Mouse (Mus musculus) midbrain, embryonic 16.5 days (tissue): ENCODE data around the gene Egr2. TPM values are rescaled to one million over a fixed set of nuclear protein-coding genes. Genes with fewer than 3 reads are reported as not detected.

ENCODE experiments used
- ATAC-seq: fragments of 200-750 bp; cut with Nextera tagmentation; 2 replicates; pipeline ENCODE4 v1.8.0; 2017; ENCODE audit warnings: moderate TSS enrichment
- H3K27ac ChIP-seq: fragments of 300-500 bp; sonication (generic); 2 replicates; pipeline ENCODE4 v1.5.1; 2014; ENCODE audit warnings: mild to moderate bottlenecking, low read length, mixed read lengths
- H3K27me3 ChIP-seq: fragments of 300-500 bp; sonication (generic); 2 replicates; pipeline ENCODE4 v1.6.1; 2014; ENCODE audit warnings: low read depth, low read length, mixed read lengths; ENCODE audit not compliant: control insufficient read depth, insufficient read depth
- H3K36me3 ChIP-seq: fragments of 300-500 bp; sonication (generic); 2 replicates; pipeline ENCODE4 v1.6.1; 2014; ENCODE audit warnings: mild to moderate bottlenecking, low read length, moderate library complexity, mixed read lengths; ENCODE audit not compliant: control insufficient read depth, insufficient read depth
- H3K4me1 ChIP-seq: fragments of 300-500 bp; sonication (generic); 2 replicates; pipeline ENCODE4 v1.6.1; 2014; ENCODE audit warnings: mild to moderate bottlenecking, low read length, mixed read lengths; ENCODE audit not compliant: control insufficient read depth, insufficient read depth
- H3K4me2 ChIP-seq: fragments of 300-500 bp; sonication (generic); 2 replicates; pipeline ENCODE4 v1.6.1; 2014; ENCODE audit warnings: mild to moderate bottlenecking, low read length, mixed read lengths
- H3K4me3 ChIP-seq: fragments of 300-500 bp; sonication (generic); 2 replicates; pipeline ENCODE4 v1.5.1; 2014; ENCODE audit warnings: low read depth, mild to moderate bottlenecking, low read length, moderate library complexity, mixed read lengths
- H3K9ac ChIP-seq: fragments of 300-500 bp; sonication (generic); 2 replicates; pipeline ENCODE4 v1.6.1; 2014; ENCODE audit warnings: low read depth, low read length, mixed read lengths
- H3K9me3 ChIP-seq: fragments of 300-500 bp; sonication (generic); replicated peaks from 2 replicates; pipeline ENCODE4 v1.6.1; 2014; ENCODE audit warnings: mild to moderate bottlenecking, low read length, mixed read lengths; ENCODE audit not compliant: control insufficient read depth, poor library complexity, severe bottlenecking
- WGBS: fragments of 180-500 bp; shearing (Covaris S2); extraction: QIAGEN DNeasy Blood & Tissue Kit; methylation state at CpG from one replicate; pipeline ENCODE4 v1.1.7; 2014; 5-methylcytosine and 5-hydroxymethylcytosine counted together
- polyA plus RNA-seq: library from polyadenylated mRNA; unstranded; fragments of >200 nt; fragmentation: Nextera tagmentation; extraction: Ambion mirVana; gene quantifications from 2 replicates; pipeline ENCODE4 v1.2.1, GENCODE M21; 2015

The Egr2 gene
- polyA plus RNA-seq, 1 experiment from 2014 or later: 0.45 TPM

GRCm38 (mm10) chr10:67548261-67548854 lies 13.1 kb downstream of the Egr2 start:
- H3K4me2 ChIP-seq: peak overlapping the region; percentile 97
- peak overlapping the region; percentile 88 for H3K4me3 ChIP-seq
- no peaks in the 10 kb centered on the region for H3K9me3 ChIP-seq
- peak; percentile 81 for ATAC-seq
- H3K4me1 ChIP-seq: peaks cover 34% of the 10 kb centered on the region
- WGBS: under 1% methylated on average over 70 of the region's 73 CpGs
- H3K36me3 ChIP-seq: peaks cover 2% of the 10 kb centered on the region; the same call in 1 of the 2 replicates
- H3K27me3 ChIP-seq: no peaks in the 10 kb centered on the region
- H3K27ac ChIP-seq: peak overlapping the region; percentile 89
- H3K9ac ChIP-seq: peak overlapping the region; percentile 93

GRCm38 (mm10) chr10:67548877-67549731 lies 13.8 kb downstream of the Egr2 start, which contains the start of gene Ado:
TSS of gene Ado (minus strand) at chr10:67548955.
- under 1% methylated on average over 79 of the region's 79 CpGs for WGBS
- Histone ChIP-seq H3K9me3 (no peaks in the 10 kb centered on the region), H3K4me2 (peak within 1 kb of the TSS; percentile 97), H3K9ac (peak within 1 kb of the TSS; percentile 93), H3K4me3 (peak within 1 kb of the TSS; percentile 88), H3K4me1 (peaks cover 34% of the 10 kb centered on the region), H3K27ac (peak within 1 kb of the TSS; percentile 89), H3K36me3 (peaks cover 2% of the 10 kb centered on the region; the same call in 1 of the 2 replicates), H3K27me3 (no peaks in the 10 kb centered on the region)
- peak; percentile 99 for ATAC-seq

GRCm38 (mm10) chr10:67558053-67558452 lies 22.8 kb downstream of the Egr2 start:
- Histone ChIP-seq H3K27ac (no peak overlapping the region), H3K9me3 (no peaks in the 10 kb centered on the region), H3K4me1 (peaks cover 3% of the 10 kb centered on the region; the same call in 1 of the 2 replicates), H3K27me3 (no peaks in the 10 kb centered on the region), H3K36me3 (no peaks in the 10 kb centered on the region), H3K4me3 (no peak overlapping the region), H3K9ac (no peak overlapping the region), H3K4me2 (no peak overlapping the region)
- ATAC-seq: no peak
- 84% methylated on average over 4 of the region's 4 CpGs for WGBS

- H3K9me3 ChIP-seq: no peaks in the 10 kb centered on the region
- H3K36me3 ChIP-seq: no peaks in the 10 kb centered on the region
- ATAC-seq: no peak
- H3K4me1 ChIP-seq: peaks cover 3% of the 10 kb centered on the region; the same call in 1 of the 2 replicates
- H3K9ac ChIP-seq: no peak overlapping the region
- WGBS: 29% methylated on average over 13 of the region's 13 CpGs
- H3K4me3 ChIP-seq: no peak overlapping the region
- peaks cover 2% of the 10 kb centered on the region for H3K27me3 ChIP-seq
- no peak overlapping the region for H3K27ac ChIP-seq
- H3K4me2 ChIP-seq: 0 out of 2 replicates have a peak overlapping the region, but pooled peaks have one; percentile 19
Measured at GRCm38 (mm10) chr10:67559765-67560394, 24.6 kb downstream of the Egr2 start.

GRCm38 (mm10) chr10:67561185-67561584 lies 25.9 kb downstream of the Egr2 start:
- Histone ChIP-seq H3K27me3 (peaks cover 2% of the 10 kb centered on the region), H3K27ac (no peak overlapping the region), H3K9ac (no peak overlapping the region), H3K4me2 (no peak overlapping the region), H3K9me3 (no peaks in the 10 kb centered on the region), H3K4me3 (no peak overlapping the region), H3K4me1 (peaks cover 3% of the 10 kb centered on the region; the same call in 1 of the 2 replicates), H3K36me3 (no peaks in the 10 kb centered on the region)
- 86% methylated on average over 1 of the region's 1 CpGs for WGBS
- no peak for ATAC-seq

GRCm38 (mm10) chr10:67564509-67564908 lies 29.2 kb downstream of the Egr2 start:
- no peak overlapping the region for H3K4me2 ChIP-seq
- H3K27ac ChIP-seq: no peak overlapping the region
- peaks cover 2% of the 10 kb centered on the region for H3K27me3 ChIP-seq
- H3K9me3 ChIP-seq: no peaks in the 10 kb centered on the region
- H3K9ac ChIP-seq: no peak overlapping the region
- no peak for ATAC-seq
- 92% methylated on average over 7 of the region's 7 CpGs for WGBS
- H3K4me3 ChIP-seq: no peak overlapping the region
- H3K4me1 ChIP-seq: peaks cover 3% of the 10 kb centered on the region; the same call in 1 of the 2 replicates
- H3K36me3 ChIP-seq: no peaks in the 10 kb centered on the region

GRCm38 (mm10) chr10:67566104-67566503 lies 30.8 kb downstream of the Egr2 start:
- H3K36me3 ChIP-seq: no peaks in the 10 kb centered on the region
- WGBS: 46% methylated on average over 8 of the region's 8 CpGs
- no peaks in the 10 kb centered on the region for H3K9me3 ChIP-seq
- H3K9ac ChIP-seq: no peak overlapping the region
- no peak for ATAC-seq
- H3K4me2 ChIP-seq: no peak overlapping the region
- no peak overlapping the region for H3K27ac ChIP-seq
- peaks cover 2% of the 10 kb centered on the region for H3K27me3 ChIP-seq
- no peaks in the 10 kb centered on the region for H3K4me1 ChIP-seq
- no peak overlapping the region for H3K4me3 ChIP-seq

GRCm38 (mm10) chr10:67569539-67569938 lies 34.3 kb downstream of the Egr2 start:
- no peak overlapping the region for H3K4me3 ChIP-seq
- no peak for ATAC-seq
- H3K4me1 ChIP-seq: no peaks in the 10 kb centered on the region
- no peak overlapping the region for H3K9ac ChIP-seq
- no peak overlapping the region for H3K4me2 ChIP-seq
- no peak overlapping the region for H3K27ac ChIP-seq
- 85% methylated on average over 7 of the region's 7 CpGs for WGBS
- H3K27me3 ChIP-seq: no peaks in the 10 kb centered on the region; the same call in 1 of the 2 replicates
- no peaks in the 10 kb centered on the region for H3K9me3 ChIP-seq
- no peaks in the 10 kb centered on the region for H3K36me3 ChIP-seq
